Mouse (Mus musculus) hindbrain, embryonic 13.5 days (tissue): ENCODE measurements around the gene Hmcn1. TPM values are rescaled to one million over a fixed set of nuclear protein-coding genes. Genes with fewer than 3 reads are reported as not detected.

Experiments
- ATAC-seq: fragments of 200-750 bp; cut with Nextera tagmentation; 2 replicates; pipeline ENCODE4 v1.8.0; 2017; ENCODE audit warnings: moderate TSS enrichment; ENCODE audit not compliant: low FRiP score
- H3K27ac ChIP-seq: fragments of 300-500 bp; sonication (generic); 2 replicates; pipeline ENCODE4 v1.5.1; 2015; ENCODE audit warnings: inconsistent platforms, mild to moderate bottlenecking, moderate library complexity
- H3K27me3 ChIP-seq: fragments of 300-500 bp; sonication (generic); 2 replicates; pipeline ENCODE4 v1.6.1; 2015; ENCODE audit warnings: mild to moderate bottlenecking, inconsistent platforms
- H3K36me3 ChIP-seq: fragments of 300-500 bp; sonication (generic); 2 replicates; pipeline ENCODE4 v1.6.1; 2015; ENCODE audit warnings: mild to moderate bottlenecking, inconsistent platforms
- H3K4me1 ChIP-seq: fragments of 300-500 bp; sonication (generic); replicated peaks from 2 replicates; pipeline ENCODE4 v1.6.1; 2015; ENCODE audit warnings: inconsistent platforms
- H3K4me2 ChIP-seq: fragments of 300-500 bp; sonication (generic); 2 replicates; pipeline ENCODE4 v1.6.1; 2015; ENCODE audit warnings: inconsistent platforms, mild to moderate bottlenecking, moderate library complexity
- H3K4me3 ChIP-seq: fragments of 300-500 bp; sonication (generic); 2 replicates; pipeline ENCODE4 v1.5.1; 2015; ENCODE audit warnings: mild to moderate bottlenecking, inconsistent platforms
- H3K9ac ChIP-seq: fragments of 300-500 bp; sonication (generic); 2 replicates; pipeline ENCODE4 v1.6.1; 2015; ENCODE audit warnings: mild to moderate bottlenecking, inconsistent platforms
- H3K9me3 ChIP-seq: fragments of 300-500 bp; sonication (generic); 2 replicates; pipeline ENCODE4 v1.6.1; 2016; ENCODE audit warnings: inconsistent platforms
- WGBS: fragments of 180-500 bp; shearing (Covaris S2); methylation state at CpG from one replicate; pipeline ENCODE4 v1.1.7; 2015; 5-methylcytosine and 5-hydroxymethylcytosine counted together
- polyA plus RNA-seq: library from polyadenylated mRNA; unstranded; fragments of >200 nt; fragmentation: Nextera tagmentation; extraction: Ambion mirVana; gene quantifications from 2 replicates; pipeline ENCODE4 v1.2.1, GENCODE M21; 2015

Gene Hmcn1
- polyA plus RNA-seq, 1 experiment from 2014 or later = 2.6 TPM

DNA sequence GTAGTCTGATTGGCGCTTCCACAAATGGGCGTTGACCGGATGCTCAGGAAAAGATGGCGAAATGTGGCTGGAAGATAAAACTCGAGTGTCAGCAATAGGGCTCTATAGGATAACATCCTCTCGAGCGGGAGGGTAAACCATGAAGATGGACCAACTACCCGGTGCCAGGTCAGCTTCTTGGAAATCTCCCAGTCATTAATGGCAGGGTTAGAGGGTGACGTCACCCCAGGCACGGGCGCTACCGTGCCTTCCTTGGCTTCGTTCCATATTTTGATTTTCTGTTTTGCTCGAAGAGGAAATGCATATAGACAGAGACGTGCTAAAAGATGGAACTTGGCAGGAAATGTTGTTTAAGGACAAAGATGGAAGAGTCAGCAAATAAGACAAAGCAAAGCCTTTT lies 312.2 kb downstream of the Hmcn1 start:
- Histone ChIP-seq H3K4me3 (no peak overlapping the region), H3K27ac (no peak overlapping the region), H3K4me2 (no peak overlapping the region), H3K27me3 (no peaks in the 10 kb centered on the region), H3K4me1 (no peaks in the 10 kb centered on the region), H3K36me3 (no peaks in the 10 kb centered on the region), H3K9me3 (no peaks in the 10 kb centered on the region), H3K9ac (no peak overlapping the region)
- no peak for ATAC-seq
- 81% methylated on average over 15 of the region's 15 CpGs for WGBS

DNA sequence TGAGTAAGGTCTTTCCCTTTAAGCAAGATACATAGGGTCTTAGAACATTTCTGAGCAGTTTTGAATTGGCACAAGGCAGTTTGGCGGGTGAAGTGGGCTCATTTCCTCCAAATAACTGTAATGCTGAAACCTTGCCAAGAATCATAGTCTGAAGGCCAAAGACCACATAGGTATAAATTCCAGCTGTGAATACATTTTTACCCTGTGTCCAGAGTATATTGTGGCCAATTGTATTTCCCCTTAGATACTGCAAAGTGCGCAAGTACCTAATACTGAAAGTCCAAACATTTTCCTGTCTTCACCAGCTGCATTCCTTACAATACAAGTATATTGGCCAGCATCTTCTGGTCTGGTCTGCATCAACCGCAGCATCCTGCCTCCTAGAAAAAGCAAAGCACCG lies 312.9 kb downstream of the Hmcn1 start:
- Histone ChIP-seq H3K27ac (no peak overlapping the region), H3K4me1 (no peaks in the 10 kb centered on the region), H3K4me2 (no peak overlapping the region), H3K27me3 (no peaks in the 10 kb centered on the region), H3K9me3 (no peaks in the 10 kb centered on the region), H3K4me3 (no peak overlapping the region), H3K9ac (no peak overlapping the region), H3K36me3 (no peaks in the 10 kb centered on the region)
- 93% methylated on average over 4 of the region's 4 CpGs for WGBS
- no peak for ATAC-seq

DNA sequence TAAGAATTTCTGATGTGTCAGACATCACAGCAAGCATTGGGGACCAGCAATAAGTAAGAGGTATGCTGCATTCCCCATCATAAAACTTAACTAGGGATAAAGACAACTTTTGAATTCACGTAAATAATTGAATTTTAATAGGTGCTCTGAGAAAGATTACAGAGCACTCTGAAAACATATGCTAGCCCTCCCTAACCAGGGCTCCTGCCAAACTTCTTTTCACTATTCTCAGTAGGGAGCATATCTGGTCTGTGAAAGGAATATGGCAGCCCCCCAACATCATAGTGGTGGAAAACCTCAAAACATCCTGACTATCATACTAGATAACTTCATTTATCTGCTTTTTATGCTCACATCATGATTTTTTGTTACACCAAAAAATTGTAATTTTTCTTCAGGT lies 347.9 kb downstream of the Hmcn1 start:
- no peak overlapping the region for H3K9ac ChIP-seq
- no peak for ATAC-seq

DNA sequence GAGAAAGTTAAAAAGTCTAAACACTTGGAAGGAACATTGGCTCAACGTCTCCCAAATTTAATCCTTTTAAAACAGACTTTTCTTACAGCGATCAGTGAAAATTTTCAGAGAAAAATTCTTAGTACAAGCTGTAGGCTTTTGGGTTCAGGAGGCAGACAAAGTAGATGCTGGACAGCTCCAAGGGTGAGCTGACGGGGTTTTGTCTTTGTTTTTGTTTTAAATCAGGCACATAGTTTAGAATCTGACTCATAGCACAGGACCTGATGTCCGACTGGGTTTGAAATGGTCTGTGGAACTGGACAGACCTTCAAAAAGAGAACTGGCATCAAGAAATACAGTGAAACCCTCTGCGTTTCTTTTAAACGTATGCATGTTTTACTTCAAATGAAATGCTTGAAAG lies 353.7 kb downstream of the Hmcn1 start:
- Histone ChIP-seq H3K27me3 (no peaks in the 10 kb centered on the region), H3K4me3 (no peak overlapping the region), H3K27ac (no peak overlapping the region), H3K9ac (no peak overlapping the region), H3K9me3 (no peaks in the 10 kb centered on the region), H3K4me1 (no peaks in the 10 kb centered on the region), H3K36me3 (no peaks in the 10 kb centered on the region), H3K4me2 (no peak overlapping the region)
- ATAC-seq = no peak
- WGBS = 71% methylated on average over 6 of the region's 6 CpGs

More for the DNA sequence above, 347.9 kb downstream of the Hmcn1 start:
- Histone ChIP-seq H3K36me3 (no peaks in the 10 kb centered on the region), H3K4me2 (no peak overlapping the region), H3K27me3 (no peaks in the 10 kb centered on the region), H3K4me1 (no peaks in the 10 kb centered on the region), H3K9me3 (no peaks in the 10 kb centered on the region), H3K27ac (no peak overlapping the region), H3K4me3 (no peak overlapping the region)
- 93% methylated on average over 1 of the region's 1 CpGs for WGBS

DNA sequence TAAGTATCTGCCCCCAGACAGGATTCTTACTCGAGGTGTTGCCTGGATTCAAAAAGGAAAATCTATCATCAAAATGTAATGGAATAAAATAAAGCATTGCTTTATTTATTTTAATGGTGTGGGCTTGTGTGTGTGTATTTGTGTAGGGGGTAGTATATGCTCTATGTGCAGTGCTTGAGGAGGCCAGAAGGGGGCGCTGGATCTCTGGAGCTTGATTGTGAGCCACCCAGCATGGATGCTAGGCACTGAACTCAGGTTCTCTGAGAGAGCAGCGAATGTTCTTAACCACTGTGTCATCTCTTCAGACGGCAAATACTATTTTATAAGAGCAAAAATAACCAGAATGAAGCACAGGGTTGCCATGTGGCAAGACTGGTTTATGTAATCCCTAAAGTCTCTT lies 360.7 kb downstream of the Hmcn1 start:
- Histone ChIP-seq H3K4me1 (no peaks in the 10 kb centered on the region), H3K27me3 (no peaks in the 10 kb centered on the region), H3K36me3 (no peaks in the 10 kb centered on the region), H3K4me2 (no peak overlapping the region), H3K9ac (no peak overlapping the region), H3K27ac (no peak overlapping the region), H3K9me3 (no peaks in the 10 kb centered on the region), H3K4me3 (no peak overlapping the region)
- no peak for ATAC-seq
- 71% methylated on average over 4 of the region's 4 CpGs for WGBS

DNA sequence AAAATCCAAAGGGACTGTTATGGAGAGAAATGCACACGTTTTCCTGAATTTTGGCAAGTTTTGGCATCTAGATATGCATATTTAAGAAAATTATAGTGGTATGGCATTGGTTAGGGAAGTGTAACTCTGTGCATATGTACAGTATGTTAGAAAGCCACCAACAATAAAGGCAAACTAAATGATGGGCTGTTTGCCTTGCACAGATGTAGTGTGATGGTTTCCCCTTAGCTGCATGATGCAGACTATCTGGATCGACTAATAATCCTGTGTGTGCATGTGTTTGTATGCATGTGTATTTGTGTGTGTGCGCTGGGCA lies 361.4 kb downstream of the Hmcn1 start:
- no peak overlapping the region for H3K4me3 ChIP-seq
- 93% methylated on average over 3 of the region's 3 CpGs for WGBS
- H3K4me1 ChIP-seq = no peaks in the 10 kb centered on the region
- no peaks in the 10 kb centered on the region for H3K9me3 ChIP-seq
- no peak for ATAC-seq
- no peak overlapping the region for H3K4me2 ChIP-seq
- H3K9ac ChIP-seq = no peak overlapping the region
- H3K27me3 ChIP-seq = no peaks in the 10 kb centered on the region
- H3K36me3 ChIP-seq = no peaks in the 10 kb centered on the region
- H3K27ac ChIP-seq = no peak overlapping the region

DNA sequence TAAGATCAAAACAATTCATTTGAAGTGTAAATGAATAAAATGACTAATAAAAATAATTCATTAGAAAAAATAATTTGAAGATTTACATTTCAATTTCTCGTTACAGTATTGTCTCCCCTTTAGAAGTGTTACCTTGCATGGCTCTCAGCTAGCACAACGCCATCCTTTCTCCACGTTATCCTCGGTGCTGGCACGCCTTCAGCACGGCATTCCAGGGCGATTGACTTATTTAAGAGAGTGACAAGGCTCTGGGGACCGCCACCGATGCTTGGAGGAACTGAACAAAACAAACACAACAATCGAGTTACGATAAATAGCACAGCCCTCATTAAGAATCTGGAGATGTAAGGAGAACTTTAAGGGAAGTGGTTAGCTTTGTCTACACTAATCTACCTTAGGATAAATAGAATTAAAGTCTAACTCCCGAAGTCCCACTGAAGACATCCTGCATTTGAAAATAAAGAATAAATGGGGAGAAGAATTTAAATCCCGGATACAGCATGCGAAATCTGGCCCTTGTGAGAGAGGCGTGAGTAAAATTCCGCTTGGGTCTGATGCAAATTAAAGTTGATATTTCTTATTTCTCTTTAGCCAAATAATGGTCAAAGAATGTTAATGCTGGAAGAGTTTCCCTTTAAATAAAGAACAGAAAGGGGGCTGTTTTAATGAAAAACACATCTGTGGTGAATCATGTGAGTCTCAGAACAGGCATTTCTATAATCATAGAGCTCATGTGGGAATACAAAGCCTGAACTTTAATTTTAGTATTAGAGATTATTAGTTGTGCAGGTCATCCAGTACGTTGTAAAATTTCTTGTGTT lies 362.0 kb downstream of the Hmcn1 start:
- 66% methylated on average over 17 of the region's 17 CpGs for WGBS
- Histone ChIP-seq H3K4me2 (no peak overlapping the region), H3K36me3 (no peaks in the 10 kb centered on the region), H3K9ac (no peak overlapping the region), H3K27me3 (no peaks in the 10 kb centered on the region), H3K4me1 (no peaks in the 10 kb centered on the region), H3K4me3 (no peak overlapping the region), H3K27ac (no peak overlapping the region), H3K9me3 (no peaks in the 10 kb centered on the region)
- ATAC-seq = no peak

DNA sequence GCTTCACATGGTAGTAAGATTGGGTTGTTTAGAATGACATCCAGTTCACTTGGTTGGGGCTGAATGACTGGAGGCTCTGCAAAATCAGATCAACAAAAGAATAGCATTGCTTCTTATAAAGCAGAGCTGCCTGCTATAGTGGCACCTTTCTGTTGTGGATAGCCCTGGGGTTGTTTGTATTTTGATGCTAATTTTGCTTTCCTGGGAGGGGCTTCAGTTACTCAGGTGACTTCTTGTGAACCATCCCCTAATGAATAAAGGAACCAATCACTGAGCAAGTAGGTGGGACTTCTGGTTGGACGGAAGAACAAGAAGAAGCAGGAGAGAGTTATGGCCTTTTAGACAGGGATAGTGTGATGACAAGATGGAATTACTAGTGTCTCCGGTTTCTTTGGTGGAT lies 370.0 kb downstream of the Hmcn1 start:
- Histone ChIP-seq H3K4me3 (no peak overlapping the region), H3K27me3 (no peaks in the 10 kb centered on the region), H3K9ac (no peak overlapping the region), H3K27ac (no peak overlapping the region), H3K4me2 (no peak overlapping the region), H3K4me1 (no peaks in the 10 kb centered on the region), H3K9me3 (no peaks in the 10 kb centered on the region), H3K36me3 (no peaks in the 10 kb centered on the region)
- 93% methylated on average over 2 of the region's 2 CpGs for WGBS
- no peak for ATAC-seq

DNA sequence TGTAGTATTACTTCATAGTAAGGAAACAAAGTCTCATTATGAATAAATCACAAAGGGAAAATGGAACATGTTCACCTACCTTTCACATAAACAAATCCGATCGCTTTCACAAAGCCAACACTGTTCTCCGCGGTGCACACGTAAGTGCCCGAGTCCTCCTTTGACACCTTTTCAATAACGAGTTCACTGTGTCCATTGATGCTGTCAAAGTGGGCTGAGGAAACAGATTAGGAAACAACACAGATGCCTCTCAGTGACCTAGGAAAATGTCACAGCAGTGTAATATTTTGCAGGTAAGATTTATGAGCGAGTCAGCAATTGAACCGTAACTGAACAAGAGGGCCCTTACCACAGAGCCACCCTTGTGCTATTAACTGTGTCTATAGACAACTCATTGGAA lies 382.7 kb downstream of the Hmcn1 start:
- Histone ChIP-seq H3K27me3 (no peaks in the 10 kb centered on the region), H3K4me3 (no peak overlapping the region), H3K9ac (no peak overlapping the region), H3K36me3 (no peaks in the 10 kb centered on the region), H3K4me2 (no peak overlapping the region), H3K9me3 (no peaks in the 10 kb centered on the region), H3K27ac (no peak overlapping the region), H3K4me1 (no peaks in the 10 kb centered on the region)
- WGBS = 77% methylated on average over 9 of the region's 9 CpGs
- ATAC-seq = no peak

DNA sequence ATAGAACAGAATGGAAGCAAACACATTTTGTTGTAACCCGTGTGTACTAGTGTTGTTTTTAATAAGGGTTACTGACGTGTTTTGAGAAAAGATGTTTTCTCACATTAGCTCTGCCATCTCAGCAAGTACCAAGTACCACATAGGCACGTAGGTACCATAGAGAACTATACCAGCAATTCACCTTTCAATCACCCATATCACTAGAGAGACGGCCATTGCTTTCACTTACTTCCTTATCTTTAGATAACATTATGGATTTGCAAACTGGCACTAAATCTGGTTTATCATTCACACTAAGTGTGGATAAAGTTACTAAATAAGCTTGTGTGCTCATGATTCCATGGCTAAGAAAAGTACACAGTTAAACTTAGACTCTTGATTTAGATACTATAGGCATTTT lies 387.1 kb downstream of the Hmcn1 start:
- H3K4me3 ChIP-seq = no peak overlapping the region
- no peak overlapping the region for H3K4me2 ChIP-seq
- WGBS = 90% methylated on average over 4 of the region's 4 CpGs
- no peak overlapping the region for H3K9ac ChIP-seq
- no peaks in the 10 kb centered on the region for H3K4me1 ChIP-seq
- H3K9me3 ChIP-seq = no peaks in the 10 kb centered on the region
- no peaks in the 10 kb centered on the region for H3K36me3 ChIP-seq
- no peak for ATAC-seq
- no peaks in the 10 kb centered on the region for H3K27me3 ChIP-seq
- no peak overlapping the region for H3K27ac ChIP-seq

DNA sequence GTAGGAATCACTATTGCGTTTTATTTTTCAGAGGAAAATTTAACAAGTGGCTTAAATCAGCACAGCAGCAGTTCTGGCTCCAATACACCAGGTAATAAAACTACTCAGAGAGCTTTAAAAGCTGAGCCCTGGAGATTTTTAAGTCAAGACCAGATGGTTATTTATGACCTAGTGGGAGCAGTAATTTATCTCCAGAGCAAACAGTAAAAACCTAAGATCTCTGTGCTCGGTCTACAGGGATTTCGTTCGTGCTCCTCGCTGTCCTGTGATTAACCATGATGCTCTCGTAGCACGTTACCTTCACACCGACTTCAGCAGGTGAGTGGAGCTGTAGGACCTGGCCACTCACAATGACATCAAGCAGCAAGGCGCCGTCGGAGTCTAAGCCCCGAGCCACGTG lies 399.6 kb downstream of the Hmcn1 start:
- Histone ChIP-seq H3K9ac (no peak overlapping the region), H3K27ac (no peak overlapping the region), H3K27me3 (peaks cover 25% of the 10 kb centered on the region), H3K4me3 (no peak overlapping the region), H3K4me1 (no peaks in the 10 kb centered on the region), H3K36me3 (no peaks in the 10 kb centered on the region), H3K9me3 (no peaks in the 10 kb centered on the region), H3K4me2 (no peak overlapping the region)
- ATAC-seq = no peak
- WGBS = 93% methylated on average over 13 of the region's 13 CpGs

DNA sequence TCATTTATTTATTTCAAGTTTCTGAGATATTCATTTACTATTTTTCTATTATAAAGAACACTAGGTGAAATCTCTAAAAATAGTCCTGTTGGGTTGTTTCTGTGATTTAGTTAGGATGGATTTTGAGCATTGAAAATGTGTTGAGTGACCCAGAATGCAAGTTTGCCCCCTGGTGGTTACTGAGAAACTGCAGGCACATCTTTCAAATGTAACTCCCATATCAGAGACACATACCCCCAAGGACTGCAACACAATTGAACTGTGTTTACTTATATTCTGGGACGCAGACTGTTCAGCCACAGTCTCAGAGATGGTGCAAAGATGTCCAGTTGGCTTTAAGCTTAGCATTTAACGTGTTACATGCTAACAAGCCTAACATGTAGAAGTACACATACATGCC lies 402.0 kb downstream of the Hmcn1 start:
- H3K9me3 ChIP-seq = no peaks in the 10 kb centered on the region
- WGBS = 42% methylated on average over 2 of the region's 2 CpGs
- no peak overlapping the region for H3K27ac ChIP-seq
- peaks cover 45% of the 10 kb centered on the region for H3K27me3 ChIP-seq
- H3K9ac ChIP-seq = no peak overlapping the region
- no peak for ATAC-seq
- no peaks in the 10 kb centered on the region for H3K4me1 ChIP-seq
- H3K4me3 ChIP-seq = no peak overlapping the region
- no peak overlapping the region for H3K4me2 ChIP-seq
- H3K36me3 ChIP-seq = no peaks in the 10 kb centered on the region

DNA sequence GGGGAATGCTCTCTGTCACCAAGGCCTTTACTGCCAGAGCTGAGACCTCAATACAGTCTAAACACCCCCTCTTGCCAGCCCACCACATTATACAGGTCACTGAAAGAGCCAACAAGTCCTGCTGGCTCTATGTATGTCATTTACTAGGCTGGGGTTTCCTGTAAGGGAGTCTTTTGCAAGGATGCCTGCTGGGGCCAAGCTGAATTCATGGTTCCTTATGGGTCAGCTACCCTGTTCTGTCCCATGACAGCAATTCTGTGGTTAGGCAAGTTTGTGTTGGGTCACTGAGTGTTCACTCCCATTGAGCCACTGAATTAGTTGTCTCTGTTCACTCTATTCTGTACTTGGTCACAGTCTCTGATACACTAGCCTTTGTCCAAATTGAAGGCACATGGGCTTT lies 405.8 kb downstream of the Hmcn1 start:
- Histone ChIP-seq H3K9me3 (no peaks in the 10 kb centered on the region), H3K27me3 (peaks cover 68% of the 10 kb centered on the region), H3K36me3 (no peaks in the 10 kb centered on the region), H3K9ac (no peak overlapping the region), H3K4me2 (no peak overlapping the region), H3K4me3 (no peak overlapping the region), H3K27ac (no peak overlapping the region), H3K4me1 (peaks cover 5% of the 10 kb centered on the region)
- ATAC-seq = peak; percentile 71
